Mouse (Mus musculus) myocyte (in vitro differentiated cells): ENCODE data around the gene Ephx4. TPM values are rescaled to one million over a fixed set of nuclear protein-coding genes. Genes with fewer than 3 reads are reported as not detected.

ENCODE experiments used
- H3K27me3 ChIP-seq: one replicate; pipeline ENCODE4 v1.6.1; 2011; ENCODE audit not compliant: control insufficient read depth, insufficient read depth, insufficient read length
- H3K36me3 ChIP-seq: one replicate; pipeline ENCODE4 v1.6.1; 2011; ENCODE audit not compliant: control insufficient read depth, insufficient read depth
- H3K4me2 ChIP-seq: one replicate; pipeline ENCODE4 v1.6.1; 2011; ENCODE audit warnings: low read depth, control low read depth
- H3K4me3 ChIP-seq: one replicate; pipeline ENCODE4 v1.5.1; 2011; ENCODE audit warnings: mild to moderate bottlenecking, control low read depth, moderate library complexity
- H3K79me2 ChIP-seq: one replicate; pipeline ENCODE4 v1.6.1; 2011; ENCODE audit not compliant: control insufficient read depth, insufficient read depth
- H3ac ChIP-seq: one replicate; pipeline ENCODE4 v1.6.1; 2011; ENCODE audit not compliant: control insufficient read depth, insufficient read length
- CEBPB ChIP-seq: IDR thresholded peaks from 2 replicates; pipeline ENCODE4 v1.6.1; 2011; ENCODE audit warnings: mild to moderate bottlenecking, moderate library complexity; ENCODE audit not compliant: poor library complexity, insufficient read depth, severe bottlenecking
- E2F4 ChIP-seq: IDR thresholded peaks from one replicate; pipeline ENCODE4 v1.6.1; 2011; ENCODE audit warnings: mild to moderate bottlenecking, control low read depth, moderate library complexity; ENCODE audit not compliant: insufficient read depth
- MAX ChIP-seq: IDR thresholded peaks from one replicate; pipeline ENCODE4 v1.6.1; 2011; ENCODE audit warnings: low read depth, mild to moderate bottlenecking, control low read depth
- MYOD1 ChIP-seq, 3 experiments: IDR thresholded peaks; one replicate each; pipeline ENCODE4 v1.6.1; 2011; ENCODE audit warnings: control low read depth in 2 of 3, low read depth in 2 of 3, mild to moderate bottlenecking in 2 of 3, moderate library complexity in 1 of 3; ENCODE audit not compliant: insufficient read length in 2 of 3, control insufficient read depth in 1 of 3
- MYOG ChIP-seq, 3 experiments: IDR thresholded peaks; one replicate each; pipeline ENCODE4 v1.6.1; 2011; ENCODE audit warnings: control low read depth in 2 of 3, low read depth in 2 of 3, mild to moderate bottlenecking in 2 of 3; ENCODE audit not compliant: insufficient read length in 2 of 3, control insufficient read depth in 1 of 3, insufficient read depth in 1 of 3
- POLR2A ChIP-seq: IDR thresholded peaks from one replicate; pipeline ENCODE4 v1.6.1; 2011; ENCODE audit warnings: low read depth, mild to moderate bottlenecking, control low read depth, moderate library complexity; ENCODE audit not compliant: insufficient read length
- POLR2AphosphoS2 ChIP-seq: IDR thresholded peaks from one replicate; pipeline ENCODE4 v1.6.1; 2011; ENCODE audit warnings: low read depth, control low read depth; ENCODE audit not compliant: insufficient read length
- REST ChIP-seq: IDR thresholded peaks from one replicate; pipeline ENCODE4 v1.6.1; 2011; ENCODE audit warnings: mild to moderate bottlenecking, control low read depth, moderate library complexity; ENCODE audit not compliant: insufficient read depth, insufficient read length
- SRF ChIP-seq: IDR thresholded peaks from one replicate; pipeline ENCODE4 v1.6.1; 2011; ENCODE audit warnings: low read depth; ENCODE audit not compliant: control insufficient read depth, insufficient read length
- TCF12 ChIP-seq: IDR thresholded peaks from one replicate; pipeline ENCODE4 v1.6.1; 2011; ENCODE audit warnings: mild to moderate bottlenecking, control low read depth; ENCODE audit not compliant: poor library complexity, insufficient read depth, severe bottlenecking
- TCF3 ChIP-seq: IDR thresholded peaks from one replicate; pipeline ENCODE4 v1.6.1; 2011; ENCODE audit warnings: low read depth, control low read depth; ENCODE audit not compliant: insufficient read length
- USF1 ChIP-seq: IDR thresholded peaks from one replicate; pipeline ENCODE4 v1.6.1; 2011; ENCODE audit warnings: low read depth, mild to moderate bottlenecking, control low read depth, moderate library complexity
- polyA plus RNA-seq: library from polyadenylated mRNA; unstranded; fragments of >200 nt; fragmentation: generic; extraction: Trizol; gene quantifications from one replicate; pipeline ENCODE4 v1.2.1, GENCODE M21; 2012; ENCODE audit warnings: missing spikeins

The Ephx4 gene
- polyA plus RNA-seq, 1 experiment: not detected

DNA sequence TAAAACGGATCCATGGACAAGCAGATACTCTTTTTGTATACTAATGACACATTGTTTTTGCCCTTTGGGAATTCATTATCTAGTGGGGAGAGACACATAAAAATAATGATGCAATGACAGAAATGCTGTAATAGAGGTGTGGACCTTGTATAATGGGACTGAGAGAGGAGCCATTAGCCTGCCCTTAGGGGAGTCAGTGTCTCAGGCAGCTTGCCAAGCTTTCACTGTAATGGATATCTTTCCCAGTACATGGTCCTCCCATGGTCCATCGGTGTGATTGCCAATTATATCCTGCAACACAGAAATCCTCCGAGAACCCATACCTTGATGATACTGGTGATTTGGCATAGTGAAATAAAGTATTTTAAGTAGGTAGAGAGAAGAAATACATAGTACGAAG lies 41.7 kb downstream of the Ephx4 start:
- H3K36me3 ChIP-seq: no peaks in the 10 kb centered on the region
- H3K79me2 ChIP-seq: no peaks in the 10 kb centered on the region
- H3K27me3 ChIP-seq: no peaks in the 10 kb centered on the region
- no peak overlapping the region for H3K4me3 ChIP-seq
- H3ac ChIP-seq: no peak overlapping the region
- no peak overlapping the region for H3K4me2 ChIP-seq
- TF ChIP-seq E2F4 (no peak), REST (no peak), MAX (no peak), TCF12 (no peak), USF1 (no peak), MYOD1 (IDR thresholded peaks at IDR 0.05; ENCODE audit: control insufficient read depth in 1 of 3, insufficient read length in 2 of 3, low read depth in 2 of 3) (no peak), CEBPB (no peak), POLR2A (no peak), MYOG (IDR thresholded peaks at IDR 0.05; ENCODE audit: control insufficient read depth in 1 of 3, insufficient read depth in 1 of 3, insufficient read length in 2 of 3, low read depth in 2 of 3) (no peak)

DNA sequence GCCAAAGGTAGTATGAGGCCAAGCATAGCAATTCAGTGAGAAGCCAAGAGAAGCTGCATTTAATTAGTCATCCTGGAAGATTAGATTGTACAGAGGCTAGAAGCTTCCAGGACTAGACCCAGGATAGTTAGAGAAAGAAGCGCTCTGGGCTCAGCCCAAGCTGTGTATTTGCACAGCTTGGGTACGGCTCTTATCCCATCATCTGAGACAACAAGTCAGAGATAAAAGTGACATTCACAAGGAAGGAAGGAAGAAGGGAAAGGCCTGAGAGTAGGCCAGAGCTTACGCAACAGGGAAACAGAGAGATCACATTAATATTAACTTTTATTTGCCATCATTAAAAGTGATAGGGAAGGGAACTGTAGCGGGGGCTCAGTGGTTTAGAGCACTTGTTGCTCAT lies 45.4 kb downstream of the Ephx4 start:
- H3K4me3 ChIP-seq: no peak overlapping the region
- no peak overlapping the region for H3K4me2 ChIP-seq
- H3ac ChIP-seq: no peak overlapping the region
- H3K27me3 ChIP-seq: no peaks in the 10 kb centered on the region
- no peaks in the 10 kb centered on the region for H3K79me2 ChIP-seq
- no peaks in the 10 kb centered on the region for H3K36me3 ChIP-seq
- no peak for TF ChIP-seq POLR2A
- TF ChIP-seq MYOD1 (IDR thresholded peaks at IDR 0.05; ENCODE audit: control insufficient read depth in 1 of 3, insufficient read length in 2 of 3, low read depth in 2 of 3): no peak

DNA sequence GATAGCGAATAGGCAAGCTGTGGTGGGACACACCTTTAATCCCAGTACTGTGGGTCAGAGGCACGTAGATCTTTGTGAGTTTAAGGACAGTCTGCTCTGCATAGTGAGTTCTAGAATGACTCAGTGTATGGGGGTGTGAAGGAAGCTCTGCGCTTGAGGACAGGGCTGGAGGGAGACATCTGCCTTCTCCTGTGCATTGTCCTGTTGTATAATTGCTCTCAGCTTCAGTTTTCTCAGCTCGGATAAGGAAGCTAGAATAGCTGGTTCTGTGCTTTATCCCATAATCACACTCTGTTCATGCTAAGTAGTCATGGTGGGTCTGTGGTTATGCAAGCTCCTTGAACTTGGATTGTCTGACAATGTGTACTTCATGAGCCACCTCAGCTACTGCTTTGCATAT lies 46.2 kb downstream of the Ephx4 start:
- Histone ChIP-seq H3K27me3 (no peaks in the 10 kb centered on the region), H3K79me2 (no peaks in the 10 kb centered on the region), H3K4me2 (no peak overlapping the region), H3K36me3 (no peaks in the 10 kb centered on the region), H3K4me3 (no peak overlapping the region), H3ac (no peak overlapping the region)
- TF ChIP-seq CEBPB: no peak
- no peak for TF ChIP-seq MAX
- TF ChIP-seq POLR2AphosphoS2: no peak
- TF ChIP-seq SRF: no peak
- no peak for TF ChIP-seq MYOD1 (IDR thresholded peaks at IDR 0.05; ENCODE audit: control insufficient read depth in 1 of 3, insufficient read length in 2 of 3, low read depth in 2 of 3)
- TF ChIP-seq MYOG (IDR thresholded peaks at IDR 0.05; ENCODE audit: control insufficient read depth in 1 of 3, insufficient read depth in 1 of 3, insufficient read length in 2 of 3, low read depth in 2 of 3): no peak
- no peak for TF ChIP-seq POLR2A

DNA sequence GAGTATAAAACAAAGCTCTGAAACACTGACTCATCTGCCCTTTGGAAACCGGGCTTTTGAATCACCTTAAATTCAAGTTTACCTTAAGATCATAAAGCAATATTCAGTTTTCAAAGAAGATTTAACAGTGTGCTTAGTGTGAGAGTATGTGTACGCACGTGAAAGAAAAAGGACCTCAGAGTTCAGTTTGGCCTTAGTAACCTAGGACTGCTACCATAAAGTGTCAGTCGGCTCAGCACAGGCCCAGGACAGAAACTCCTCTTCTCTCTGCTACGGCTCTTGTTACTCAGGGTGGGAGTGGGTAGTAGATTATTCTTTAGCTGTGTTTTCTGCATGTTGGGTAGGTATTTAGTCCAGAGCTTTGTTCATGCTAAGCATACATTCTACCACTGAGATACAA lies 47.1 kb downstream of the Ephx4 start:
- H3K27me3 ChIP-seq: no peaks in the 10 kb centered on the region
- H3K4me2 ChIP-seq: no peak overlapping the region
- H3K4me3 ChIP-seq: no peak overlapping the region
- H3K79me2 ChIP-seq: no peaks in the 10 kb centered on the region
- H3ac ChIP-seq: no peak overlapping the region
- no peaks in the 10 kb centered on the region for H3K36me3 ChIP-seq
- TF ChIP-seq MYOG (IDR thresholded peaks at IDR 0.05; ENCODE audit: control insufficient read depth in 1 of 3, insufficient read depth in 1 of 3, insufficient read length in 2 of 3, low read depth in 2 of 3) (no peak), MYOD1 (IDR thresholded peaks at IDR 0.05; ENCODE audit: control insufficient read depth in 1 of 3, insufficient read length in 2 of 3, low read depth in 2 of 3) (no peak), TCF12 (no peak), SRF (no peak), MAX (no peak), POLR2A (no peak), CEBPB (no peak)

DNA sequence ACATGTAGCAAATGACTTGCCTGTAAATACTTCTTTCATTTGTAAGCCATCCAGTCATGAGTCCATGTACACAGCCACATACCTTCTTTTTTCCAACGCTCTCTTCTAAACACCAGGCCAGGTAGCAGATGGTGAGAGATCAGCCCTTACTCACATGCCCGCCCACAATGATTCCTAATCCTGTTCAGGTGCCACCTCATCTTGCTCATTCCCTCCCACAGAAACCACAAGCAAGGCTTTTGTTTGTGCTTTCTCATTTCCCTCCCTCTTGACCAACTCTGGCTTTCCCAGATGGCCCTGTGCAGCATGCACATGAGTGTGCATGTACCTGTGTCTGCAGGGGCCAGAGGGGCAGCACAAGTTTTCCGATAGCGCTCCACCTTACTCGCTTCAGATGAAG lies 47.8 kb downstream of the Ephx4 start:
- H3ac ChIP-seq: no peak overlapping the region
- H3K36me3 ChIP-seq: no peaks in the 10 kb centered on the region
- H3K79me2 ChIP-seq: no peaks in the 10 kb centered on the region
- no peak overlapping the region for H3K4me3 ChIP-seq
- H3K27me3 ChIP-seq: no peaks in the 10 kb centered on the region
- TF ChIP-seq REST (no peak), MAX (no peak), USF1 (no peak), CEBPB (no peak), TCF3 (no peak), POLR2A (no peak), E2F4 (no peak), TCF12 (no peak), POLR2AphosphoS2 (no peak), MYOG (IDR thresholded peaks at IDR 0.05; ENCODE audit: control insufficient read depth in 1 of 3, insufficient read depth in 1 of 3, insufficient read length in 2 of 3, low read depth in 2 of 3) (no peak), SRF (no peak), MYOD1 (IDR thresholded peaks at IDR 0.05; ENCODE audit: control insufficient read depth in 1 of 3, insufficient read length in 2 of 3, low read depth in 2 of 3) (no peak)
- H3K4me2 ChIP-seq: no peak overlapping the region
